Mouse (Mus musculus) ES-Bruce4 (cell line): Measurements from ENCODE around the gene Sgsh.

Experiments
- EP300 ChIP-seq: IDR thresholded peaks from 2 replicates; pipeline ENCODE4 v1.6.1; 2011; ENCODE audit warnings: low read depth, low read length; ENCODE audit not compliant: insufficient read depth
- POLR2A ChIP-seq: IDR thresholded peaks from one replicate; pipeline ENCODE4 v1.8.1; 2011; ENCODE audit warnings: low read length; ENCODE audit not compliant: insufficient read depth

GRCm38 (mm10) chr11:119300986-119301385 is 54.4 kb downstream of the Sgsh start:
- TF ChIP-seq POLR2A (no peak), EP300 (no peak)
